Mouse (Mus musculus) kidney, embryonic 16.5 days (tissue): ENCODE results near the gene Rpl6. TPM values are rescaled to one million over a fixed set of nuclear protein-coding genes. Genes with fewer than 3 reads are reported as not detected.
"Not testable (repeated sequence)": the region's sequence is repeated elsewhere in the genome, so short reads cannot be mapped to it uniquely, and the experiment has no call there.

Experiments used
- ATAC-seq: fragments of 200-750 bp; cut with Nextera tagmentation; 2 replicates; pipeline ENCODE4 v1.8.0; 2017; ENCODE audit warnings: moderate TSS enrichment; ENCODE audit not compliant: low FRiP score, low TSS enrichment
- H3K27ac ChIP-seq: fragments of 300-500 bp; sonication (generic); 2 replicates; pipeline ENCODE4 v1.5.1; 2014; ENCODE audit warnings: low read length
- H3K27me3 ChIP-seq: fragments of 300-500 bp; sonication (generic); 2 replicates; pipeline ENCODE4 v1.6.1; 2014; ENCODE audit warnings: low read length, control low read depth, mixed read lengths; ENCODE audit not compliant: insufficient read depth
- H3K36me3 ChIP-seq: fragments of 300-500 bp; sonication (generic); 2 replicates; pipeline ENCODE4 v1.6.1; 2014; ENCODE audit warnings: low read length, control low read depth, mixed read lengths; ENCODE audit not compliant: insufficient read depth
- H3K4me1 ChIP-seq: fragments of 300-500 bp; sonication (generic); 2 replicates; pipeline ENCODE4 v1.6.1; 2014; ENCODE audit warnings: low read length, control low read depth, mixed read lengths; ENCODE audit not compliant: insufficient read depth
- H3K4me2 ChIP-seq: fragments of 300-500 bp; sonication (generic); replicated peaks from 2 replicates; pipeline ENCODE4 v1.6.1; 2014; ENCODE audit warnings: low read depth, low read length
- H3K4me3 ChIP-seq: fragments of 300-500 bp; sonication (generic); 2 replicates; pipeline ENCODE4 v1.5.1; 2014; ENCODE audit warnings: mild to moderate bottlenecking, low read length
- H3K9ac ChIP-seq: fragments of 300-500 bp; sonication (generic); replicated peaks from 2 replicates; pipeline ENCODE4 v1.6.1; 2014; ENCODE audit warnings: low read length
- H3K9me3 ChIP-seq: fragments of 300-500 bp; sonication (generic); 2 replicates; pipeline ENCODE4 v1.6.1; 2016; ENCODE audit warnings: low read length, control low read depth
- WGBS: fragments of 180-500 bp; shearing (Covaris S2); extraction: QIAGEN DNeasy Blood & Tissue Kit; methylation state at CpG from one replicate; pipeline ENCODE4 v1.1.7; 2014; 5-methylcytosine and 5-hydroxymethylcytosine counted together
- polyA plus RNA-seq: library from polyadenylated mRNA; unstranded; fragments of >200 nt; fragmentation: Nextera tagmentation; extraction: Ambion mirVana; gene quantifications from 2 replicates; pipeline ENCODE4 v1.2.1, GENCODE M21; 2015

Rpl6 gene
- polyA plus RNA-seq, 1 experiment from 2014 or later = 575 TPM

GRCm38 (mm10) chr5:121209755-121210600 lies 5.7 kb downstream of the Rpl6 start:
- no peak overlapping the region for H3K4me2 ChIP-seq
- 89% methylated on average over 9 of the region's 9 CpGs for WGBS
- 0 out of 2 replicates have a peak, but pooled peaks have one; percentile 43 for ATAC-seq
- H3K4me1 ChIP-seq = peaks cover 17% of the 10 kb centered on the region
- H3K9me3 ChIP-seq = no peaks in the 10 kb centered on the region
- no peak overlapping the region for H3K27ac ChIP-seq
- no peak overlapping the region for H3K9ac ChIP-seq
- no peaks in the 10 kb centered on the region for H3K27me3 ChIP-seq
- no peak overlapping the region for H3K4me3 ChIP-seq
- H3K36me3 ChIP-seq = peaks cover 72% of the 10 kb centered on the region

GRCm38 (mm10) chr5:121210601-121210924 lies 6.3 kb downstream of the Rpl6 start:
- Histone ChIP-seq H3K36me3 (peaks cover 71% of the 10 kb centered on the region), H3K27ac (no peak overlapping the region), H3K4me3 (no peak overlapping the region), H3K9ac (no peak overlapping the region), H3K27me3 (no peaks in the 10 kb centered on the region), H3K4me2 (no peak overlapping the region), H3K4me1 (peaks cover 15% of the 10 kb centered on the region), H3K9me3 (no peaks in the 10 kb centered on the region)
- WGBS = 91% methylated on average over 1 of the region's 1 CpGs
- ATAC-seq = no peak

GRCm38 (mm10) chr5:121212108-121212507 lies 7.8 kb downstream of the Rpl6 start:
- peaks cover 56% of the 10 kb centered on the region for H3K36me3 ChIP-seq

GRCm38 (mm10) chr5:121214707-121215106 lies 10.4 kb downstream of the Rpl6 start:
- no peaks in the 10 kb centered on the region for H3K9me3 ChIP-seq
- H3K27ac ChIP-seq = no peak overlapping the region
- no peak overlapping the region for H3K9ac ChIP-seq
- no peak overlapping the region for H3K4me2 ChIP-seq
- peaks cover 31% of the 10 kb centered on the region for H3K36me3 ChIP-seq
- no peak overlapping the region for H3K4me3 ChIP-seq
- ATAC-seq = no peak
- no peaks in the 10 kb centered on the region for H3K27me3 ChIP-seq
- 55% methylated on average over 7 of the region's 7 CpGs for WGBS
- peaks cover 3% of the 10 kb centered on the region; the same call in 1 of the 2 replicates for H3K4me1 ChIP-seq

More at GRCm38 (mm10) chr5:121212108-121212507, 7.8 kb downstream of the Rpl6 start:
- Histone ChIP-seq H3K27ac (no peak overlapping the region), H3K4me2 (no peak overlapping the region), H3K27me3 (no peaks in the 10 kb centered on the region), H3K9me3 (no peaks in the 10 kb centered on the region), H3K4me1 (no peaks in the 10 kb centered on the region), H3K9ac (no peak overlapping the region), H3K4me3 (no peak overlapping the region)
- ATAC-seq = no peak
- 90% methylated on average over 6 of the region's 6 CpGs for WGBS

- Histone ChIP-seq H3K4me1 (peaks cover 5% of the 10 kb centered on the region; the same call in 1 of the 2 replicates), H3K9ac (no peak overlapping the region), H3K9me3 (no peaks in the 10 kb centered on the region), H3K36me3 (peaks cover 25% of the 10 kb centered on the region), H3K4me3 (no peak overlapping the region), H3K27ac (no peak overlapping the region), H3K4me2 (no peak overlapping the region), H3K27me3 (no peaks in the 10 kb centered on the region)
- 49% methylated on average over 13 of the region's 13 CpGs for WGBS
- ATAC-seq = no peak
Measured at GRCm38 (mm10) chr5:121215380-121216125, 11.3 kb downstream of the Rpl6 start.

- ATAC-seq = no peak
- 84% methylated on average over 12 of the region's 12 CpGs for WGBS
- H3K27me3 ChIP-seq = no peaks in the 10 kb centered on the region
- peaks cover 5% of the 10 kb centered on the region; the same call in 1 of the 2 replicates for H3K4me1 ChIP-seq
- no peak overlapping the region for H3K27ac ChIP-seq
- H3K9me3 ChIP-seq = no peaks in the 10 kb centered on the region
- no peak overlapping the region for H3K4me2 ChIP-seq
- no peak overlapping the region for H3K4me3 ChIP-seq
- peaks cover 19% of the 10 kb centered on the region for H3K36me3 ChIP-seq
- H3K9ac ChIP-seq = no peak overlapping the region
Measured at GRCm38 (mm10) chr5:121216126-121216446, 11.8 kb downstream of the Rpl6 start.

- not testable (repeated sequence) for H3K27me3 ChIP-seq, ATAC-seq, H3K4me2 ChIP-seq, H3K9ac ChIP-seq, H3K4me3 ChIP-seq, H3K9me3 ChIP-seq, H3K27ac ChIP-seq
- peaks cover 13% of the 10 kb centered on the region for H3K36me3 ChIP-seq
- peaks cover 10% of the 10 kb centered on the region for H3K4me1 ChIP-seq
- WGBS = 90% methylated on average over 9 of the region's 9 CpGs
Measured at GRCm38 (mm10) chr5:121216584-121217312, 12.5 kb downstream of the Rpl6 start.

GRCm38 (mm10) chr5:121217313-121217634 lies 13.0 kb downstream of the Rpl6 start:
- Histone ChIP-seq H3K9me3 (no peaks in the 10 kb centered on the region), H3K9ac (no peak overlapping the region), H3K4me1 (peaks cover 12% of the 10 kb centered on the region), H3K4me2 (no peak overlapping the region), H3K36me3 (peaks cover 7% of the 10 kb centered on the region; the same call in 1 of the 2 replicates), H3K27me3 (no peaks in the 10 kb centered on the region), H3K4me3 (no peak overlapping the region), H3K27ac (no peak overlapping the region)
- ATAC-seq = no peak
- WGBS = 91% methylated on average over 2 of the region's 2 CpGs

GRCm38 (mm10) chr5:121219190-121219589 lies 14.9 kb downstream of the Rpl6 start:
- H3K36me3 ChIP-seq = no peaks in the 10 kb centered on the region
- H3K4me3 ChIP-seq = no peak overlapping the region
- no peak overlapping the region for H3K4me2 ChIP-seq
- no peak overlapping the region for H3K27ac ChIP-seq
- H3K9ac ChIP-seq = no peak overlapping the region
- ATAC-seq = no peak
- 77% methylated on average over 1 of the region's 1 CpGs for WGBS
- peaks cover 12% of the 10 kb centered on the region for H3K4me1 ChIP-seq
- no peaks in the 10 kb centered on the region for H3K9me3 ChIP-seq
- H3K27me3 ChIP-seq = no peaks in the 10 kb centered on the region
